Mouse (Mus musculus) heart, embryonic 14.5 days (tissue): ENCODE measurements at regions not wholly inside any gene's neighbourhood (a gene's known extent, or its start where the extent isn't known, plus 50 kb on each side); places are given as distances from the start of the nearest gene placed in this dataset.

ENCODE experiments used
- ATAC-seq: fragments of 200-750 bp; cut with Nextera tagmentation; 2 replicates; pipeline ENCODE4 v1.8.0; 2017; ENCODE audit warnings: low read depth, moderate TSS enrichment; ENCODE audit not compliant: insufficient number of reproducible peaks, insufficient read depth, low FRiP score
- H3K27ac ChIP-seq, 2 experiments: fragments of 200-500 bp in 1 of 2; fragments of 300-500 bp in 1 of 2; sonication (generic) in 1 of 2; replicated peaks in 1 of 2; 2 replicates each; pipeline ENCODE4 v1.5.1; 2012 to 2014; ENCODE audit warnings: low read depth in 2 of 2, low read length in 2 of 2, control low read depth in 1 of 2, mild to moderate bottlenecking in 1 of 2, mixed read lengths in 1 of 2; ENCODE audit not compliant: control insufficient read depth in 1 of 2, insufficient read depth in 1 of 2
- H3K27me3 ChIP-seq: fragments of 300-500 bp; sonication (generic); 2 replicates; pipeline ENCODE4 v1.6.1; 2014; ENCODE audit warnings: mild to moderate bottlenecking, low read length, control low read depth; ENCODE audit not compliant: control insufficient read depth, insufficient read depth
- H3K36me3 ChIP-seq: fragments of 300-500 bp; sonication (generic); 2 replicates; pipeline ENCODE4 v1.6.1; 2014; ENCODE audit warnings: mild to moderate bottlenecking, control low read depth, low read length, mixed read lengths; ENCODE audit not compliant: control insufficient read depth, insufficient read depth
- H3K4me1 ChIP-seq, 2 experiments: fragments of 200-500 bp in 1 of 2; fragments of 300-500 bp in 1 of 2; sonication (generic) in 1 of 2; 2 replicates each; pipeline ENCODE4 v1.6.1; 2012 to 2014; ENCODE audit warnings: low read length in 2 of 2, control low read depth in 1 of 2, mixed read lengths in 1 of 2; ENCODE audit not compliant: control insufficient read depth in 2 of 2, insufficient read depth in 2 of 2
- H3K4me2 ChIP-seq: fragments of 300-500 bp; sonication (generic); 2 replicates; pipeline ENCODE4 v1.6.1; 2014; ENCODE audit warnings: mild to moderate bottlenecking, low read length
- H3K4me3 ChIP-seq, 2 experiments: fragments of 200-500 bp in 1 of 2; fragments of 300-500 bp in 1 of 2; sonication (generic) in 1 of 2; 2 replicates each; pipeline ENCODE4 v1.5.1; 2012 to 2014; ENCODE audit warnings: low read length in 2 of 2, mild to moderate bottlenecking in 2 of 2, control low read depth in 1 of 2, low read depth in 1 of 2, moderate library complexity in 1 of 2; ENCODE audit not compliant: control insufficient read depth in 1 of 2, insufficient read depth in 1 of 2
- H3K9ac ChIP-seq: fragments of 300-500 bp; sonication (generic); 2 replicates; pipeline ENCODE4 v1.6.1; 2014; ENCODE audit warnings: mild to moderate bottlenecking, low read length
- H3K9me3 ChIP-seq: fragments of 300-500 bp; sonication (generic); 2 replicates; pipeline ENCODE4 v1.6.1; 2016; ENCODE audit warnings: low read length, control low read depth; ENCODE audit not compliant: control insufficient read depth
- WGBS: fragments of 180-500 bp; shearing (Covaris S2); extraction: QIAGEN DNeasy Blood & Tissue Kit; methylation state at CpG from one replicate; pipeline ENCODE4 v1.1.7; 2014; 5-methylcytosine and 5-hydroxymethylcytosine counted together

GRCm38 (mm10) chr13:100888481-100888880 is 55.3 kb upstream of the Slc30a5 start:
- WGBS, result 85% methylated on average over 5 of the region's 5 CpGs
- no peak overlapping the region for H3K4me3 ChIP-seq

GRCm38 (mm10) chr13:100883711-100884110 is 50.5 kb upstream of the Slc30a5 start:
- Histone ChIP-seq H3K27me3 (no peaks in the 10 kb centered on the region; the same call in 1 of the 2 replicates), H3K27ac (no peak overlapping the region), H3K9me3 (no peaks in the 10 kb centered on the region), H3K4me3 (no peak overlapping the region), H3K4me1 (no peaks in the 10 kb centered on the region), H3K9ac (no peak overlapping the region), H3K4me2 (no peak overlapping the region), H3K36me3 (no peaks in the 10 kb centered on the region)
- ATAC-seq, result no peak
- WGBS, result 61% methylated on average over 8 of the region's 8 CpGs

More at GRCm38 (mm10) chr13:100888481-100888880, 55.3 kb upstream of the Slc30a5 start:
- Histone ChIP-seq H3K27me3 (no peaks in the 10 kb centered on the region), H3K4me2 (no peak overlapping the region), H3K4me1 (no peaks in the 10 kb centered on the region), H3K27ac (no peak overlapping the region), H3K9me3 (no peaks in the 10 kb centered on the region), H3K9ac (no peak overlapping the region), H3K36me3 (no peaks in the 10 kb centered on the region)
- no peak for ATAC-seq
